ENCODE assay signal across 8 mouse cellular contexts in genomic region chr14:32683251-32683838, GRCm38 (mm10). TPM values are rescaled to one million over a fixed set of nuclear protein-coding genes. Genes with fewer than 3 reads are reported as not detected.
A peak's percentile ranks its signal among the peaks of the same experiment; 100 is the strongest.
DNase-seq lines count a peak whose midpoint lies in the region; ATAC-seq lines count a peak whose summit lies in the region.

No protein-coding gene starts in this region.

- H3K27ac ChIP-seq in heart, embryonic 12.5 days (ENCODE audit: poor library complexity, severe bottlenecking): peak overlapping the region; percentile 79
- no peak overlapping the region for H3K27ac ChIP-seq in limb, embryonic 13.5 days

- 19% methylated on average over 19 of the region's 19 CpGs for WGBS in heart, embryonic 12.5 days
- WGBS in limb, embryonic 13.5 days: 52% methylated on average over 19 of the region's 19 CpGs

- peak overlapping the region; percentile 56 for H3K4me3 ChIP-seq in heart, embryonic 12.5 days
- no peak overlapping the region for H3K4me3 ChIP-seq in limb, embryonic 13.5 days

- H3K4me1 ChIP-seq in heart, embryonic 12.5 days (replicated peaks): peaks cover 48% of the 10 kb centered on the region
- peaks cover 19% of the 10 kb centered on the region for H3K4me1 ChIP-seq in limb, embryonic 13.5 days

- H3K27me3 ChIP-seq in heart, embryonic 12.5 days (replicated peaks): no peaks in the 10 kb centered on the region
- H3K27me3 ChIP-seq in limb, embryonic 13.5 days: no peaks in the 10 kb centered on the region
- no peaks in the 10 kb centered on the region for H3K27me3 ChIP-seq in splenic B cell, adult 2 months (ENCODE audit: control insufficient read depth, insufficient read depth, low read length, poor library complexity, severe bottlenecking)

- peak overlapping the region; percentile 72 for H3K9ac ChIP-seq in heart, embryonic 12.5 days
- no peak overlapping the region for H3K9ac ChIP-seq in limb, embryonic 13.5 days

- ATAC-seq in heart, embryonic 12.5 days (ENCODE audit: insufficient number of reproducible peaks, low FRiP score): no peak
- ATAC-seq in limb, embryonic 13.5 days (ENCODE audit: low FRiP score, low read depth): no peak

- H3K9me3 ChIP-seq in heart, embryonic 12.5 days (replicated peaks): no peaks in the 10 kb centered on the region
- H3K9me3 ChIP-seq in limb, embryonic 13.5 days: no peaks in the 10 kb centered on the region

- DNase-seq in layer of hippocampus, adult 11-12 months (ENCODE audit: low spot score): peak; percentile 32
- DNase-seq in layer of hippocampus, adult 8-10 months (ENCODE audit: low spot score in 2 of 2): no peak
- DNase-seq in adrenal gland, adult 8-10 months: peak; percentile 18
- DNase-seq in embryo, embryonic 10.5 days (ENCODE audit: low spot score): peak; percentile 34
- peak; percentile 45 for DNase-seq in splenic B cell, adult 2 months (ENCODE audit: low read depth, low spot score)
- DNase-seq in ovary, postnatal 36 days (ENCODE audit: low spot score): no peak

- H3K4me2 ChIP-seq in heart, embryonic 12.5 days: peak overlapping the region; percentile 71
- peak overlapping the region; percentile 21 for H3K4me2 ChIP-seq in limb, embryonic 13.5 days (replicated peaks)

- H3K36me3 ChIP-seq in heart, embryonic 12.5 days: no peaks in the 10 kb centered on the region
- no peaks in the 10 kb centered on the region for H3K36me3 ChIP-seq in limb, embryonic 13.5 days
- no peaks in the 10 kb centered on the region for H3K36me3 ChIP-seq in splenic B cell, adult 2 months (ENCODE audit: control insufficient read depth, insufficient read depth, low read length, poor library complexity, severe bottlenecking)

RNA-seq across cellular contexts. Expression of gene 3425401B19Rik, which starts 1.7 kb away (rescaled TPM):
- total RNA-seq in layer of hippocampus, adult 8-10 months (2022): under 1 TPM; 0.14 to 0.70 (median 0.17) TPM
- total RNA-seq in adrenal gland, adult 8-10 months (2022): under 1 TPM in 1 of 4 experiments, not detected in 3; 0.05 TPM
- 15.9 and 16.3 TPM in 2 replicates for polyA plus RNA-seq in heart, embryonic 12.5 days (2016; fragmentation: Nextera tagmentation; extraction: Ambion mirVana)
- polyA plus RNA-seq in limb, embryonic 13.5 days (2015; fragmentation: Nextera tagmentation; extraction: Ambion mirVana): 0.69 and 0.92 TPM in 2 replicates

Comparison
In these comparisons a context has a peak if more than half of its experiments do, and no peak if none do; other contexts are left out.
1. DNase-seq: peak in layer of hippocampus, adult 11-12 months (single experiment), adrenal gland, adult 8-10 months (single experiment), embryo, embryonic 10.5 days (single experiment) and splenic B cell, adult 2 months (single experiment); none in layer of hippocampus, adult 8-10 months (0 of 2) and ovary, postnatal 36 days (single experiment).